Mouse (Mus musculus) kidney, embryonic 15.5 days (tissue): ENCODE measurements around the gene Dpm2. TPM values are rescaled to one million over a fixed set of nuclear protein-coding genes. Genes with fewer than 3 reads are reported as not detected.

Experiments
- ATAC-seq: fragments of 200-750 bp; cut with Nextera tagmentation; replicated peaks from 2 replicates; pipeline ENCODE4 v1.8.0; 2017; ENCODE audit warnings: moderate TSS enrichment; ENCODE audit not compliant: low FRiP score
- H3K27ac ChIP-seq: fragments of 300-500 bp; sonication (generic); 2 replicates; pipeline ENCODE4 v1.5.1; 2015; ENCODE audit warnings: mild to moderate bottlenecking, inconsistent platforms
- H3K27me3 ChIP-seq: fragments of 300-500 bp; sonication (generic); 2 replicates; pipeline ENCODE4 v1.6.1; 2015; ENCODE audit warnings: inconsistent platforms
- H3K36me3 ChIP-seq: fragments of 300-500 bp; sonication (generic); 2 replicates; pipeline ENCODE4 v1.6.1; 2015; ENCODE audit warnings: inconsistent platforms
- H3K4me1 ChIP-seq: fragments of 300-500 bp; sonication (generic); 2 replicates; pipeline ENCODE4 v1.6.1; 2015; ENCODE audit warnings: inconsistent platforms
- H3K4me2 ChIP-seq: fragments of 300-500 bp; sonication (generic); 2 replicates; pipeline ENCODE4 v1.6.1; 2015; ENCODE audit warnings: moderate library complexity, mild to moderate bottlenecking, inconsistent platforms
- H3K4me3 ChIP-seq: fragments of 300-500 bp; sonication (generic); replicated peaks from 2 replicates; pipeline ENCODE4 v1.5.1; 2015; ENCODE audit warnings: mild to moderate bottlenecking, inconsistent platforms
- H3K9ac ChIP-seq: fragments of 300-500 bp; sonication (generic); 2 replicates; pipeline ENCODE4 v1.6.1; 2015; ENCODE audit warnings: mild to moderate bottlenecking, inconsistent platforms
- H3K9me3 ChIP-seq: fragments of 300-500 bp; sonication (generic); replicated peaks from 2 replicates; pipeline ENCODE4 v1.6.1; 2016; ENCODE audit warnings: inconsistent platforms
- WGBS: fragments of 180-500 bp; shearing (Covaris S2); methylation state at CpG from one replicate; pipeline ENCODE4 v1.1.7; 2015; ENCODE audit warnings: mixed read lengths; 5-methylcytosine and 5-hydroxymethylcytosine counted together
- polyA plus RNA-seq: library from polyadenylated mRNA; unstranded; fragments of >200 nt; fragmentation: Nextera tagmentation; extraction: Ambion mirVana; gene quantifications from 2 replicates; pipeline ENCODE4 v1.2.1, GENCODE M21; 2015

The Dpm2 gene
- polyA plus RNA-seq: 103 and 107 TPM in 2 replicates

- H3K36me3 ChIP-seq: peaks cover 46% of the 10 kb centered on the region
- WGBS: 2% methylated on average over 36 of the region's 36 CpGs
- ATAC-seq: peak; percentile 76
- peak within 1 kb of the TSS; percentile 75 for H3K4me3 ChIP-seq
- no peaks in the 10 kb centered on the region for H3K9me3 ChIP-seq
- peak within 1 kb of the TSS; percentile 69 for H3K9ac ChIP-seq
- peak within 1 kb of the TSS; percentile 89 for H3K4me2 ChIP-seq
- H3K27me3 ChIP-seq: 0 out of 2 replicates have a peak, but pooled peaks cover 2% of the 10 kb centered on the region
- H3K27ac ChIP-seq: peak within 1 kb of the TSS; percentile 52; the same call in 1 of the 2 replicates
- H3K4me1 ChIP-seq: peaks cover 23% of the 10 kb centered on the region
These were observed at the start of gene Dpm2 for GRCm38 (mm10) chr2:32570698-32571494. TSS of gene Dpm2 (plus strand) at chr2:32570858.

GRCm38 (mm10) chr2:32524536-32525031 is 46.1 kb upstream of the Dpm2 start:
- Histone ChIP-seq H3K27me3 (no peaks in the 10 kb centered on the region), H3K9ac (no peak overlapping the region), H3K9me3 (no peaks in the 10 kb centered on the region), H3K4me2 (no peak overlapping the region), H3K4me3 (no peak overlapping the region), H3K36me3 (no peaks in the 10 kb centered on the region), H3K4me1 (peaks cover 12% of the 10 kb centered on the region; the same call in 1 of the 2 replicates), H3K27ac (no peak overlapping the region)
- ATAC-seq: no peak
- WGBS: 84% methylated on average over 13 of the region's 13 CpGs

GRCm38 (mm10) chr2:32525816-32526215 is 44.8 kb upstream of the Dpm2 start:
- Histone ChIP-seq H3K9ac (no peak overlapping the region), H3K36me3 (no peaks in the 10 kb centered on the region), H3K4me2 (no peak overlapping the region), H3K27ac (no peak overlapping the region), H3K4me1 (peaks cover 12% of the 10 kb centered on the region; the same call in 1 of the 2 replicates), H3K9me3 (no peaks in the 10 kb centered on the region), H3K27me3 (no peaks in the 10 kb centered on the region), H3K4me3 (no peak overlapping the region)
- ATAC-seq: no peak
- 89% methylated on average over 12 of the region's 12 CpGs for whole genome bisulfite sequencing

GRCm38 (mm10) chr2:32527468-32527966 is 43.1 kb upstream of the Dpm2 start:
- H3K36me3 ChIP-seq: no peaks in the 10 kb centered on the region
- WGBS: 64% methylated on average over 14 of the region's 14 CpGs
- ATAC-seq: peak; percentile 62; the same call in 1 of the 2 replicates
- H3K4me3 ChIP-seq: no peak overlapping the region
- H3K9ac ChIP-seq: no peak overlapping the region
- no peaks in the 10 kb centered on the region for H3K27me3 ChIP-seq
- H3K4me1 ChIP-seq: peaks cover 8% of the 10 kb centered on the region; the same call in 1 of the 2 replicates
- no peak overlapping the region for H3K4me2 ChIP-seq
- no peaks in the 10 kb centered on the region for H3K9me3 ChIP-seq
- H3K27ac ChIP-seq: no peak overlapping the region

GRCm38 (mm10) chr2:32528326-32528725 is 42.3 kb upstream of the Dpm2 start:
- Histone ChIP-seq H3K27me3 (no peaks in the 10 kb centered on the region), H3K4me3 (no peak overlapping the region), H3K9me3 (no peaks in the 10 kb centered on the region), H3K4me1 (peaks cover 11% of the 10 kb centered on the region), H3K27ac (no peak overlapping the region), H3K36me3 (no peaks in the 10 kb centered on the region), H3K4me2 (no peak overlapping the region), H3K9ac (no peak overlapping the region)
- ATAC-seq: no peak
- WGBS: 78% methylated on average over 1 of the region's 1 CpGs

- no peaks in the 10 kb centered on the region for H3K27me3 ChIP-seq
- ATAC-seq: no peak
- 78% methylated on average over 2 of the region's 2 CpGs for WGBS
- H3K36me3 ChIP-seq: no peaks in the 10 kb centered on the region
- no peak overlapping the region for H3K4me3 ChIP-seq
- no peak overlapping the region for H3K4me2 ChIP-seq
- no peak overlapping the region for H3K9ac ChIP-seq
- no peaks in the 10 kb centered on the region for H3K9me3 ChIP-seq
- no peak overlapping the region for H3K27ac ChIP-seq
- H3K4me1 ChIP-seq: peaks cover 23% of the 10 kb centered on the region
These were observed 40.2 kb upstream of the Dpm2 start for GRCm38 (mm10) chr2:32530479-32530878.

GRCm38 (mm10) chr2:32533163-32533562 is 37.5 kb upstream of the Dpm2 start:
- peaks cover 45% of the 10 kb centered on the region for H3K4me1 ChIP-seq
- no peaks in the 10 kb centered on the region for H3K9me3 ChIP-seq
- H3K9ac ChIP-seq: no peak overlapping the region
- H3K4me3 ChIP-seq: no peak overlapping the region
- H3K27me3 ChIP-seq: no peaks in the 10 kb centered on the region
- no peak overlapping the region for H3K4me2 ChIP-seq
- WGBS: 75% methylated on average over 2 of the region's 2 CpGs
- H3K27ac ChIP-seq: peak overlapping the region; percentile 97; the same call in 1 of the 2 replicates
- H3K36me3 ChIP-seq: no peaks in the 10 kb centered on the region
- ATAC-seq: no peak

- no peaks in the 10 kb centered on the region for H3K27me3 ChIP-seq
- H3K27ac ChIP-seq: peak overlapping the region; percentile 97
- H3K9me3 ChIP-seq: no peaks in the 10 kb centered on the region
- peak overlapping the region; percentile 97 for H3K4me3 ChIP-seq
- H3K4me1 ChIP-seq: peaks cover 55% of the 10 kb centered on the region
- WGBS: 10% methylated on average over 13 of the region's 13 CpGs
- peak; percentile 5; the same call in 1 of the 2 replicates for ATAC-seq
- no peaks in the 10 kb centered on the region for H3K36me3 ChIP-seq
- H3K4me2 ChIP-seq: peak overlapping the region; percentile 87
- H3K9ac ChIP-seq: peak overlapping the region; percentile 57
These were observed 36.5 kb upstream of the Dpm2 start for GRCm38 (mm10) chr2:32534061-32534732.

- Histone ChIP-seq H3K9me3 (no peaks in the 10 kb centered on the region), H3K27me3 (no peaks in the 10 kb centered on the region), H3K4me3 (peak within 1 kb of the TSS; percentile 97), H3K27ac (peak within 1 kb of the TSS; percentile 97), H3K36me3 (no peaks in the 10 kb centered on the region), H3K4me1 (peaks cover 62% of the 10 kb centered on the region), H3K4me2 (peak within 1 kb of the TSS; percentile 87), H3K9ac (peak within 1 kb of the TSS; percentile 95)
- under 1% methylated on average over 67 of the region's 67 CpGs for WGBS
- ATAC-seq: peak; percentile 95
These were observed 35.8 kb upstream of the Dpm2 start, which contains the start of gene Fam102a for GRCm38 (mm10) chr2:32534733-32535471. TSS of gene Fam102a (plus strand) at chr2:32535332.

GRCm38 (mm10) chr2:32535501-32535991 is 35.1 kb upstream of the Dpm2 start:
- ATAC-seq: no peak
- WGBS: 0% methylated on average over 30 of the region's 56 CpGs
- Histone ChIP-seq H3K4me3 (peak overlapping the region; percentile 97), H3K27ac (peak overlapping the region; percentile 97), H3K4me1 (peaks cover 68% of the 10 kb centered on the region), H3K9me3 (no peaks in the 10 kb centered on the region), H3K27me3 (no peaks in the 10 kb centered on the region), H3K36me3 (no peaks in the 10 kb centered on the region), H3K9ac (peak overlapping the region; percentile 95), H3K4me2 (peak overlapping the region; percentile 87)

GRCm38 (mm10) chr2:32536086-32536633 is 34.5 kb upstream of the Dpm2 start:
- H3K36me3 ChIP-seq: no peaks in the 10 kb centered on the region
- peaks cover 73% of the 10 kb centered on the region for H3K4me1 ChIP-seq
- peak overlapping the region; percentile 97 for H3K27ac ChIP-seq
- H3K4me3 ChIP-seq: peak overlapping the region; percentile 97
- H3K27me3 ChIP-seq: no peaks in the 10 kb centered on the region
- no peak for ATAC-seq
- H3K9me3 ChIP-seq: no peaks in the 10 kb centered on the region
- peak overlapping the region; percentile 95 for H3K9ac ChIP-seq
- WGBS: 2% methylated on average over 14 of the region's 14 CpGs
- H3K4me2 ChIP-seq: peak overlapping the region; percentile 87
